Comparison of ENCODE assay signal across 13 mouse cellular contexts in genomic region chr1:187505368-187505767, GRCm38 (mm10).
"Had no signal": no experiment of that assay in that cellular context is flagged by ENCODE, and none has a peak within 500 bp of the region (broad histone marks: within the 10 kb centered on the region; RNA-seq: fewer than 3 reads in every experiment).

No protein-coding gene starts in this region.

- H3K4me3 ChIP-seq: left cerebral cortex, adult 2 months; limb, embryonic 10.5 days had no signal

- ATAC-seq: lung, postnatal 0 days; midbrain, embryonic 16.5 days had no signal

- H3K4me2 ChIP-seq: midbrain, embryonic 11.5 days had no signal

- H3K27ac ChIP-seq: left cerebral cortex, adult 2 months; limb, embryonic 10.5 days; liver, embryonic 14.5 days had no signal

- H3K36me3 ChIP-seq: limb, embryonic 10.5 days had no signal

- H3K9me3 ChIP-seq: limb, embryonic 10.5 days had no signal

- DNase-seq: kidney, adult 11 months; kidney, adult 9 months; kidney, postnatal 14 days; lung, adult 2 months; lung, postnatal 36 days; thymus, adult 18-20 months; thymus, postnatal 25 days had no signal

- H3K9ac ChIP-seq: liver, embryonic 14.5 days had no signal
